ENCODE assay signal across 29 mouse cellular contexts in the genomic region with DNA sequence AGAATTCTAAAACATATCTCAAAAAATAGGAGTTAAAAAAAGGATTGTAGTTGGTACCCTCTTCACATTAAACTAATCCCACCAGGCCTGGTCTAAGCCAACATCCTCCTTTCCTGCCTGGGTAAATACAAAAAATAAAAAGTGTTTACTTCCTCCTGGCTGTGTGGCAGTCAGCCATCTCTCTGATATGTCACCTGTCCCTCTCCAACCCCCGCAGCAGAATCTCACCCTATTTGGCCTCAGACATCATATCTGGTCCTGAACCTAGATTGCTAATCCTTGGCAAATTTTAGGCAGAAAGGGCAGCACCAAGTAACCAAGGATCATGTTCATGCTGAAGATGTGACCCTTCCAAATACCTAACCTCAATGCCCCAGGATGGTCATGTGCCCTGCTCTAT. TPM values are rescaled to one million over a fixed set of nuclear protein-coding genes. Genes with fewer than 3 reads are reported as not detected.
DNase-seq lines count a peak whose midpoint lies in the region; ATAC-seq and TF ChIP-seq lines count a peak whose summit lies in the region.
"Had no signal": no experiment of that assay in that cellular context is flagged by ENCODE, and none has a peak within 500 bp of the region (broad histone marks: within the 10 kb centered on the region; RNA-seq: fewer than 3 reads in every experiment).

No protein-coding gene starts in this region.

- no peak for TF ChIP-seq POLR2A in MEL (IDR thresholded peaks at IDR 0.05; ENCODE audit: control insufficient read depth in 1 of 2, insufficient read depth in 1 of 2, low read depth in 1 of 2, low read length in 2 of 2, poor library complexity in 1 of 2)
- no peak for TF ChIP-seq POLR2A in kidney, adult 2 months (IDR thresholded peaks at IDR 0.05; ENCODE audit: low read depth, low read length)

- ATAC-seq in cerebellum, adult (ENCODE audit: insufficient number of reproducible peaks, low FRiP score, low TSS enrichment), result no peak
- ATAC-seq: forebrain, embryonic 16.5 days; inflammation-experienced regulatory T-cells, adult 6 months; liver, embryonic 12.5 days; liver, postnatal 0 days; lung, postnatal 0 days; midbrain, embryonic 15.5 days; Patski had no signal

- H3K27me3 ChIP-seq in MEL (ENCODE audit: control insufficient read depth in 1 of 2, insufficient read depth in 2 of 2, low read length in 2 of 2), result no peaks in the 10 kb centered on the region
- no peaks in the 10 kb centered on the region for H3K27me3 ChIP-seq in kidney, adult 2 months (replicated peaks; ENCODE audit: control insufficient read depth, insufficient read depth, low read length)
- H3K27me3 ChIP-seq: embryonic facial prominence, embryonic 12.5 days; hindbrain, embryonic 15.5 days; liver, embryonic 12.5 days; midbrain, embryonic 15.5 days; Patski had no signal

- H3K4me1 ChIP-seq in MEL (ENCODE audit: control insufficient read depth in 1 of 2, insufficient read depth in 2 of 2, low read length in 2 of 2), result peaks cover 0 to 4% of the 10 kb centered on the region in 2 experiments; a peak in 3 of 4 replicates
- H3K4me1 ChIP-seq in kidney, adult 2 months (ENCODE audit: control insufficient read depth, insufficient read depth, low read length), result no peaks in the 10 kb centered on the region
- H3K4me1 ChIP-seq: embryonic facial prominence, embryonic 12.5 days; hindbrain, embryonic 15.5 days; liver, embryonic 12.5 days; midbrain, embryonic 15.5 days had no signal

- H3K4me3 ChIP-seq in MEL (ENCODE audit: control insufficient read depth in 1 of 2, insufficient read depth in 1 of 2, low read depth in 2 of 2, low read length in 2 of 2), result no peak overlapping the region
- H3K4me3 ChIP-seq in kidney, adult 2 months (ENCODE audit: insufficient read depth, low read depth, low read length), result no peak overlapping the region
- H3K4me3 ChIP-seq: embryonic facial prominence, embryonic 12.5 days; hindbrain, embryonic 10.5 days; hindbrain, embryonic 15.5 days; liver, embryonic 12.5 days; midbrain, embryonic 15.5 days; neural tube, embryonic 12.5 days had no signal

- H3K9me3 ChIP-seq in MEL (replicated peaks; ENCODE audit: insufficient read depth, low read length), result no peaks in the 10 kb centered on the region
- H3K9me3 ChIP-seq: embryonic facial prominence, embryonic 12.5 days; hindbrain, embryonic 10.5 days; hindbrain, embryonic 15.5 days; liver, embryonic 12.5 days; midbrain, embryonic 15.5 days; neural tube, embryonic 12.5 days had no signal

- no peaks in the 10 kb centered on the region for H3K79me2 ChIP-seq in MEL (ENCODE audit: control insufficient read depth, insufficient read depth, low read length, poor library complexity)

- WGBS in kidney, adult 2 months, result 61% methylated on average over 1 of the region's 1 CpGs

- TF ChIP-seq RAD21 in MEL (IDR thresholded peaks at IDR 0.05; ENCODE audit: low read depth, low read length), result no peak

- no peak overlapping the region for H3K9ac ChIP-seq in MEL (ENCODE audit: control insufficient read depth, low read depth, low read length, poor library complexity, severe bottlenecking)
- H3K9ac ChIP-seq: embryonic facial prominence, embryonic 12.5 days; hindbrain, embryonic 15.5 days; liver, embryonic 12.5 days; liver, postnatal 0 days; midbrain, embryonic 15.5 days; neural tube, embryonic 12.5 days had no signal

- TF ChIP-seq EP300 in MEL (IDR thresholded peaks at IDR 0.05; ENCODE audit: low read depth in 1 of 2, low read length in 2 of 2), result no peak

- TF ChIP-seq CTCF in MEL (IDR thresholded peaks at IDR 0.05 in 2 of 3, conservative IDR thresholded peaks at IDR 0.05 in 1 of 3; ENCODE audit: control insufficient read depth in 1 of 3, insufficient read depth in 1 of 3, low read depth in 2 of 3, low read length in 3 of 3, poor library complexity in 1 of 3, severe bottlenecking in 1 of 3), result no peak
- no peak for TF ChIP-seq CTCF in kidney, adult 2 months (conservative IDR thresholded peaks at IDR 0.05; ENCODE audit: insufficient read depth, insufficient read length, low read depth, low read length)

- H3K27ac ChIP-seq in MEL (ENCODE audit: control insufficient read depth, low read depth, low read length), result no peak overlapping the region
- no peak overlapping the region for H3K27ac ChIP-seq in kidney, adult 2 months (ENCODE audit: insufficient read depth, low read depth, low read length)
- H3K27ac ChIP-seq: embryonic facial prominence, embryonic 12.5 days; hindbrain, embryonic 10.5 days; hindbrain, embryonic 15.5 days; liver, embryonic 12.5 days; macrophage; midbrain, embryonic 15.5 days; neural tube, embryonic 12.5 days had no signal

- peak; percentile 45 for DNase-seq in cerebellum, adult 11-12 months
- peak; percentile 18 for DNase-seq in MEL (ENCODE audit: low read depth, low spot score)
- DNase-seq in cerebellum, adult 8-10 months, result peak; percentile 35
- peak; percentile 42 to 62 for DNase-seq in cerebellum, postnatal 25 days
- DNase-seq in kidney, adult 2 months, result no peak
- no peak for DNase-seq in adrenal gland, adult 2 months
- DNase-seq: adrenal gland, postnatal 25 days; heart, postnatal 14 days; kidney, adult 18-20 months; kidney, postnatal 36 days; left cerebral cortex, postnatal 4 days; liver, postnatal 0 days; right cerebral cortex, adult 18-20 months; spleen, adult 18-20 months; thymus, postnatal 14 days had no signal

- H3K36me3 ChIP-seq in MEL (ENCODE audit: control insufficient read depth in 1 of 2, insufficient read depth in 2 of 2, low read length in 2 of 2), result peaks cover 0 to 5% of the 10 kb centered on the region in 2 experiments; a peak in 1 of 4 replicates
- no peaks in the 10 kb centered on the region for H3K36me3 ChIP-seq in kidney, adult 2 months (ENCODE audit: control insufficient read depth, insufficient read depth, low read length)
- H3K36me3 ChIP-seq: embryonic facial prominence, embryonic 12.5 days; G1E; hindbrain, embryonic 10.5 days; hindbrain, embryonic 15.5 days; liver, embryonic 12.5 days; midbrain, embryonic 15.5 days; neural tube, embryonic 12.5 days had no signal

TF ChIP-seq in MEL, 35 proteins besides CTCF, POLR2A, EP300 and RAD21:
- TF ChIP-seq ZNF384 (IDR thresholded peaks at IDR 0.05; ENCODE audit: low read depth, low read length) (0 out of 2 replicates have a peak, but pooled peaks have one; percentile 35), MAFK (IDR thresholded peaks at IDR 0.05; ENCODE audit: borderline replicate concordance, low read depth, low read length) (no peak)

RNA-seq across cellular contexts. Expression of a gene that starts 59.2 kb away (rescaled TPM):
- total RNA-seq in MEL (2012; rRNA removed), result 0.16 and 0.31 TPM in 2 replicates
- polyA plus RNA-seq in MEL (2012; ENCODE audit: insufficient read depth in 1 of 2, insufficient read length in 2 of 2, low read depth in 1 of 2, low replicate concordance in 2 of 2, missing spikeins in 1 of 2), result under 1 TPM in 1 of 2 experiments, not detected in 1; 0.14 TPM
- 5.2 and 6.0 TPM in 2 replicates for polyA plus RNA-seq in kidney, adult 2 months (2012; rRNA removed)
- total RNA-seq in adrenal gland, adult 2 months (2021), result 10 to 100 TPM; 33.5 to 47.7 TPM
- 6.6 and 7.3 TPM in 2 replicates for polyA plus RNA-seq in adrenal gland, adult 2 months (2012; rRNA removed)
- total RNA-seq: megakaryocyte-erythroid progenitor cell, adult 5-6 weeks had no signal
- polyA plus RNA-seq: G1E had no signal

Comparison
In these comparisons a context has a peak if more than half of its experiments do, and no peak if none do; other contexts are left out.
1. DNase-seq: peak in cerebellum, adult 11-12 months (single experiment), MEL (single experiment), cerebellum, adult 8-10 months (single experiment) and cerebellum, postnatal 25 days (2 of 2); none in kidney, adult 2 months (single experiment) and adrenal gland, adult 2 months (single experiment).